Mouse (Mus musculus): ENCODE data around the gene Pth1r.

- no peak for TF ChIP-seq UBTF (IDR thresholded peaks at IDR 0.05; ENCODE audit: borderline replicate concordance, insufficient read depth, low read depth, low read length)
- no peak for TF ChIP-seq MXI1 (IDR thresholded peaks at IDR 0.05; ENCODE audit: low read depth, low read length)
- no peak for TF ChIP-seq EP300 (IDR thresholded peaks at IDR 0.05; ENCODE audit: low read depth in 1 of 2, low read length in 2 of 2)
- no peak for TF ChIP-seq SMC3 (IDR thresholded peaks at IDR 0.05; ENCODE audit: low read depth, low read length)
- TF ChIP-seq POLR2A (IDR thresholded peaks at IDR 0.05; ENCODE audit: control insufficient read depth in 1 of 2, insufficient read depth in 1 of 2, low read depth in 1 of 2, low read length in 2 of 2, poor library complexity in 1 of 2), result no peak
- TF ChIP-seq ZC3H11A (IDR thresholded peaks at IDR 0.05; ENCODE audit: low read depth, low read length), result no peak
- no peak for TF ChIP-seq GATA1 (IDR thresholded peaks at IDR 0.05; ENCODE audit: low read depth, low read length)
- TF ChIP-seq HCFC1 (IDR thresholded peaks at IDR 0.05; ENCODE audit: low read depth, low read length), result no peak
- no peak for TF ChIP-seq KAT2A (conservative IDR thresholded peaks at IDR 0.05; ENCODE audit: low read depth, low read length)
Observed at GRCm38 (mm10) chr9:110715426-110715825, 31.5 kb downstream of the Pth1r start.
